Mouse (Mus musculus): ENCODE results near the gene Gm17455. TPM values are rescaled to one million over a fixed set of nuclear protein-coding genes. Genes with fewer than 3 reads are reported as not detected.

Gm17455 gene
- polyA plus RNA-seq, 1 experiment from 2014 or later = 0.20 TPM

DNA sequence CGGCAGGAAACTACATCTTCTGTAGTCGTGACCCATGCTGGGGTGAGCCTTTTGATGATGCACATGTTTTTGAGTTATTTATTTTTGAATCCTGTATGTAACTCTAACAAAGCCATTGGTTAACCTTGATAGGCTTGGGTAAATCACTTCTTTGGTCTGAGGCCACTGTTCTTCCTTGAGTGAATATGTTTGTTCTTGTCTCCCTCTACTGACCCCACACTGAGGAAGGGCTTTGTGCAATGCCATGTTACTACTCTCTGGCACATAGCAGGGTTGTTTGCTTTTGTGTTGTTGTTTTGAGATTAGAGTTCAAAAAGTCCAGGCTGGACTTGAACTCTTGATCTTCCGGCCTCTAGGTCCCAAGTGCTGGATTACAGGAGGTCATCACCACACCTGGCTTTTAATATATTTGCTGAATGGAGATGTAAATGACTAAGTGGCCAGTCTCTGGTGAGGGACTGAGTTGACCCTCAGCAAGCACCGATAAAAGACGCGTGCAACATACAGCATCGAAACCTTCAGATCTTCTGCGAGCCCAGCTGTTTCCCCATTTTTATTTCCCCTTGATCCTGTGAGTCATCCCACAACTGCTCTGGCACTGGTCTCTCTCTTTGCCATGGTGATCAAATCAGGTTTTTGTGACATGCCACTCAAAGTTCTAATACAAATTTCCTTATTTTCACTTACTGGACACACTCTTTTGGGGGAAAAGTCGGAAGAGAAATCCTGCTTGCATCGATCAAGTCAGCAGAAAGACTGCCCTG lies 1.3 kb upstream of the Gm17455 start:
- no peak overlapping the region for H3K4me2 ChIP-seq
- ATAC-seq (replicated peaks; ENCODE audit: insufficient number of reproducible peaks, insufficient read depth, low FRiP score, low read depth) = no peak
- no peaks in the 10 kb centered on the region for H3K36me3 ChIP-seq
- no peak overlapping the region for H3K27ac ChIP-seq
- 86% methylated on average over 10 of the region's 10 CpGs for WGBS
- H3K9me3 ChIP-seq (replicated peaks) = no peaks in the 10 kb centered on the region
- H3K4me1 ChIP-seq (replicated peaks) = 0 out of 2 replicates have a peak, but pooled peaks cover 4% of the 10 kb centered on the region
- no peak overlapping the region for H3K4me3 ChIP-seq
- no peak overlapping the region for H3K9ac ChIP-seq
- H3K27me3 ChIP-seq = peaks cover 6% of the 10 kb centered on the region; the same call in 1 of the 2 replicates

DNA sequence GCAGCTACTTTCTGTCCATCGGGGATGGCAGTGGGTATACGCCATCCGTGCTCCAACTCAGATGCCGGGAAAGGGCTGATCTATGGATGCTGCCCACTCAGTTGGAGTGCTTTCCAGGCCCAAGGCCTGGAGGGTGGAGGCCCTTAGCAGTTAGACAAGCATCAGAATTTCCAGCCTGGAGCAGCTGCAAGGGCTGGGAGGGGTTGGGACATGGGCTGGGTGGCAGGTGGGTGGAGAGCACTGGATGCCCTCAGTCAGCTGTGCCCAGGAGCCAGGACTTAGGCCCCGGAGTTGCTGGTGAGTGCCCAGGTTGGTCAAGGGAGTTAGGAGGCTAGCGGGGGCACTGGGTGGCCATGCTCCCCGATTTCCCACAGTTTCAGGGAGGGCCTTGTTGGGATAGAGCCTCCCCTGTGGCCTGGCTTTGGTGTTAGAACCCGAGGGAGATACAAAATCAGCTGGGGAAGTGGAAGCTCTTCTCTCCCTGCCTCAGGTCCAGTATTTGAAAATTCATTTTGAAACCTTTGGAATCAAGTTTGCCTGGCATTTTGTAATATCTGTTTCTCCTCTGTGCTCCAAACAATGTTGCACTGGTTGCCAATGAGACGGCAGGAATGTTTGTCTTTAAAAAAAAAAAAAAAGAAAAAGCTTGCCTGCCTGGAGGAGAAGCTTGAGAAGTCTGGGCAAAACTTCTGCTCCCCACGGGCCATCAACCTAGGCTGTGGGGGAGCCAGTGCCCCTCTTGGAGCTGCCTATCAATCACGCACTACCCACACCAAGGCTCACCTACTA lies 1.2 kb downstream of the Gm17455 start:
- Histone ChIP-seq H3K4me3 (no peak overlapping the region), H3K36me3 (no peaks in the 10 kb centered on the region), H3K9me3 (replicated peaks) (no peaks in the 10 kb centered on the region), H3K4me2 (no peak overlapping the region), H3K27me3 (peaks cover 13% of the 10 kb centered on the region; the same call in 1 of the 2 replicates), H3K4me1 (replicated peaks) (0 out of 2 replicates have a peak, but pooled peaks cover 5% of the 10 kb centered on the region), H3K27ac (no peak overlapping the region), H3K9ac (no peak overlapping the region)
- WGBS = 75% methylated on average over 11 of the region's 11 CpGs
- no peak for ATAC-seq (replicated peaks; ENCODE audit: insufficient number of reproducible peaks, insufficient read depth, low FRiP score, low read depth)

GRCm38 (mm10) chr10:60405460-60406177 lies 6.1 kb downstream of the Gm17455 start:
- no peak for ATAC-seq (replicated peaks; ENCODE audit: insufficient number of reproducible peaks, insufficient read depth, low FRiP score, low read depth)
- Histone ChIP-seq H3K4me2 (no peak overlapping the region), H3K4me1 (replicated peaks) (0 out of 2 replicates have a peak, but pooled peaks cover 5% of the 10 kb centered on the region), H3K9ac (no peak overlapping the region), H3K4me3 (no peak overlapping the region), H3K9me3 (replicated peaks) (no peaks in the 10 kb centered on the region), H3K27me3 (peaks cover 35% of the 10 kb centered on the region), H3K36me3 (no peaks in the 10 kb centered on the region), H3K27ac (no peak overlapping the region)
- WGBS = 51% methylated on average over 7 of the region's 7 CpGs

DNA sequence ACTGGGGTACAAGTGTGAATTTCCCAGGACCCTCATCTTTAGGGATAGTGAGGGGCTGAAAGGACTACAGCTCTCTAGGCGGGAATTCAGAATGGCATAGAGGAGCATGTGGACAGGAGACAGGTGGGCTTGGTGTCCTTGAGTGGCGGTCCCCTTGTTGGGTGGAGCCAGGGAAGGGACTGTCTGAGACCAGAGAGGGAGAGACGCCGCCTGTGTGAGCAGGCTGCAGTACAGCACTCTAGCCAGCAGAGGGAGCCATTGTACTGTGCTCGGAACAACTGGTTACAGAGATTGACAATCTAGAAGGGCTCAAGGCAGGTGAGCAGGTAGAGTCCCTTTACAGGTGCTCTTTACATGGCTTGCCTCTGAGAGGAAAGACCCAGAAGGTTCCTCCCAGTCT lies 8.3 kb downstream of the Gm17455 start:
- Histone ChIP-seq H3K9me3 (replicated peaks) (no peaks in the 10 kb centered on the region), H3K4me2 (no peak overlapping the region), H3K4me3 (no peak overlapping the region), H3K27ac (no peak overlapping the region), H3K27me3 (peaks cover 40% of the 10 kb centered on the region), H3K36me3 (no peaks in the 10 kb centered on the region), H3K4me1 (replicated peaks) (0 out of 2 replicates have a peak, but pooled peaks cover 5% of the 10 kb centered on the region), H3K9ac (no peak overlapping the region)
- WGBS = 5% methylated on average over 5 of the region's 5 CpGs
- ATAC-seq (replicated peaks; ENCODE audit: insufficient number of reproducible peaks, insufficient read depth, low FRiP score, low read depth) = no peak

DNA sequence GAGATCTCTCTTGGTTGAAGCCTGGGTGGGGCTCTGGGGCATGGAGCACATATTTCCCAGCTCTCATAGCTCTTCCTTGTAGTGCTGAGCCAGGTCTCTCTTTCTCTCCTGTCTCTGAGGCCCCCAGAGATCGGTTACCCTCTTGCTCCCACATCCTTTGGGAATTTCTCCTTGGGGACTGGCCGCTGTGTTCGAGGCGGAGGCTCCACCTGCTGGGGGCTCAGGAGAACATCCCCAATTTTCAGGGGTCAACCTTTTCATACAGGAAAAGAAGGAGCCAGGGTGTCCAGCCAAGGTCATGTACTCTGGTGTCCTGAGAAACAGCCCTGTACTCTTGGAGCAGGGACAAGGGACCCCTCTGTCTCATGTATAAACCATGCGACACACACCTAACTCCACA lies 12.3 kb downstream of the Gm17455 start:
- Histone ChIP-seq H3K27ac (no peak overlapping the region), H3K4me3 (no peak overlapping the region), H3K4me2 (no peak overlapping the region), H3K4me1 (replicated peaks) (no peaks in the 10 kb centered on the region), H3K9me3 (replicated peaks) (no peaks in the 10 kb centered on the region), H3K36me3 (no peaks in the 10 kb centered on the region), H3K27me3 (peaks cover 44% of the 10 kb centered on the region), H3K9ac (no peak overlapping the region)
- 24% methylated on average over 5 of the region's 5 CpGs for WGBS
- ATAC-seq (replicated peaks; ENCODE audit: insufficient number of reproducible peaks, insufficient read depth, low FRiP score, low read depth) = no peak

DNA sequence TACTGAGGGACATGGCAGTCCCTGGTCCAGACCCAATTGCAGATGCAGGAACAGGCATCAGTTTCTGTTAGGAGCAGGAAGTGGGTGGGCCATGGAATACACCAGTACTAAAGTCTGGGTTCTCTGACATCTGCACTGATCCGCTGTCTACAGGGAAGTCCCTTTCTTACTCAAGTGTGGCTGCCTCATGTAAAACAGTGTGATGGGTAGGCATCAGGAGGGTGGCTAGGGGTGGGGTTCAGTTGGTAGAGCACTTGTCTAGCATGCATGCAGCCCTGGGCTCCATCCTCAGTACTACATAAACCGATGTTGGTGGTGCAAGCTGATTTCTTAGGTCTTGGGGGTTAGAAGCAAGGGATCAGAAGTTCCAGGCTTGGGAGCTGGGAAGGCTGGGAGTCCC lies 14.2 kb downstream of the Gm17455 start:
- Histone ChIP-seq H3K27ac (no peak overlapping the region), H3K36me3 (no peaks in the 10 kb centered on the region), H3K4me1 (replicated peaks) (no peaks in the 10 kb centered on the region), H3K4me2 (no peak overlapping the region), H3K27me3 (peaks cover 38% of the 10 kb centered on the region), H3K4me3 (no peak overlapping the region), H3K9me3 (replicated peaks) (no peaks in the 10 kb centered on the region), H3K9ac (no peak overlapping the region)
- no peak for ATAC-seq (replicated peaks; ENCODE audit: insufficient number of reproducible peaks, insufficient read depth, low FRiP score, low read depth)
- 81% methylated on average over 2 of the region's 2 CpGs for WGBS

DNA sequence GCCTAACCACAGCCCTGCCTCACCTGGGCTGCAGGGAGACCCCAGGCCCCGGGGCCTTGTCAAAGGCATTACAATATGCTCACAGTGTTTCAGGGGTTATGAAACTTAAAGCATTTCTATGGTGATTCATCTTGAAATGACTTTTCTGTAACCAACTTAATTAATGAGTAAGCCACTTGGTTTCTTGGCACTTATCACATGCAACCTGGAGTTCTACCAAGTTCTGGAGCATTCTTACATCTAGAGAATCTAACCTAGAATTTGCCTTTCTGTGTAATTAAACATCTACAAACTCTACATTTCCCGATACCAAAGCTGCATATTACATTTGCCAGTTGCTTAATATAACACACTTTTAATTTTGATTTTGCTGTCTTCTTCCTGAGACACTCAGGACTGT lies 17.5 kb downstream of the Gm17455 start:
- H3K36me3 ChIP-seq = no peaks in the 10 kb centered on the region
- H3K4me1 ChIP-seq (replicated peaks) = no peaks in the 10 kb centered on the region
- H3K9ac ChIP-seq = no peak overlapping the region
- H3K9me3 ChIP-seq (replicated peaks) = no peaks in the 10 kb centered on the region
- WGBS = 73% methylated on average over 2 of the region's 2 CpGs
- no peak overlapping the region for H3K27ac ChIP-seq
- no peak overlapping the region for H3K4me2 ChIP-seq
- no peak for ATAC-seq (replicated peaks; ENCODE audit: insufficient number of reproducible peaks, insufficient read depth, low FRiP score, low read depth)
- peaks cover 13% of the 10 kb centered on the region for H3K27me3 ChIP-seq
- H3K4me3 ChIP-seq = no peak overlapping the region

DNA sequence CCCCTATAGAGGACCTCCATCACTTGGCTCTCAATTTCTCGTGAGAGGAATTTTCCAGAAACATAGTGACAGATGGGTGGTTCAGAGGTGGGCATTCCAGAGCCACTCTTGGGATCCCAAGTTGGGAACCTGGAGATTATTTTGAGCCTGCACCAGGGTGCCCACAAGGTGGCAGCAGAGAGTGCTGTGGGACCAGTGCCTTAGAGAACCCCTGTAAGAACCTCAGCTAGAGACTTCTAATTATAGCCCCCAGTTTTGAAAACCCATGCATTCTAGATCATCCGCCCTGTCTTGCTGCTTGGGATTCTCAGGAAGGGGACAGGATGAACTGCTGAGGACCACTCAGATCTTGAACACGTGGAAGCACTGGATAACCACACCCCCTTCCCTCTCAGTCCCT lies 18.6 kb downstream of the Gm17455 start:
- Histone ChIP-seq H3K27me3 (peaks cover 9% of the 10 kb centered on the region), H3K9me3 (replicated peaks) (no peaks in the 10 kb centered on the region), H3K36me3 (no peaks in the 10 kb centered on the region), H3K4me3 (no peak overlapping the region), H3K4me2 (no peak overlapping the region), H3K27ac (no peak overlapping the region), H3K4me1 (replicated peaks) (no peaks in the 10 kb centered on the region), H3K9ac (no peak overlapping the region)
- 13% methylated on average over 3 of the region's 3 CpGs for WGBS
- ATAC-seq (replicated peaks; ENCODE audit: insufficient number of reproducible peaks, insufficient read depth, low FRiP score, low read depth) = no peak

DNA sequence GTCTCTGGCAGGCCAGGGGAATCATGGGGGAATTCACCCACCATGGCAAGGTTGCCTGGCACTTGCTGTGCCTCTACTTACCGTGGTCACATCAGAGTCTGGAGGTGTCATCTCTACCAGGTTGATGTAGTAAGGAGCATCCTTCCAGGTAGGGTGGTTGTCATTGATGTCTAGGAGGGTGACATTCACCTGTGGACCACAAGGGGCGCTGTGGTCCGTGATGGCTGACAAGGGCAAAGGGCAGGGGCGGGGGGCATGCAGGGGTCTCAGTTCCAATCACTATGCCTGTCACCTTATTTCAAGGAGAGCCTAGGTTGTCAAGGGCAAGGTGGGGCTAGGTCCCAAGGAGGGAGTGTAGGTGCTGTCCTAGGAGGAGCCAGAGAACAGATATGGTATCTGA lies 20.1 kb downstream of the Gm17455 start:
- WGBS = 28% methylated on average over 4 of the region's 4 CpGs
- H3K4me2 ChIP-seq = no peak overlapping the region
- ATAC-seq (replicated peaks; ENCODE audit: insufficient number of reproducible peaks, insufficient read depth, low FRiP score, low read depth) = no peak
- no peaks in the 10 kb centered on the region for H3K4me1 ChIP-seq (replicated peaks)
- no peaks in the 10 kb centered on the region; the same call in 1 of the 2 replicates for H3K27me3 ChIP-seq
- no peaks in the 10 kb centered on the region for H3K9me3 ChIP-seq (replicated peaks)
- no peaks in the 10 kb centered on the region for H3K36me3 ChIP-seq
- H3K9ac ChIP-seq = no peak overlapping the region
- H3K27ac ChIP-seq = no peak overlapping the region
- no peak overlapping the region for H3K4me3 ChIP-seq

- Histone ChIP-seq H3K9me3 (replicated peaks) (0 out of 2 replicates have a peak, but pooled peaks cover 3% of the 10 kb centered on the region), H3K27me3 (no peaks in the 10 kb centered on the region), H3K36me3 (no peaks in the 10 kb centered on the region), H3K4me3 (no peak overlapping the region), H3K9ac (no peak overlapping the region), H3K4me2 (no peak overlapping the region), H3K4me1 (replicated peaks) (no peaks in the 10 kb centered on the region), H3K27ac (no peak overlapping the region)
- ATAC-seq (replicated peaks; ENCODE audit: insufficient number of reproducible peaks, insufficient read depth, low FRiP score, low read depth) = no peak
- WGBS = 69% methylated on average over 7 of the region's 7 CpGs
Measured at GRCm38 (mm10) chr10:60422756-60423155, 23.2 kb downstream of the Gm17455 start.

DNA sequence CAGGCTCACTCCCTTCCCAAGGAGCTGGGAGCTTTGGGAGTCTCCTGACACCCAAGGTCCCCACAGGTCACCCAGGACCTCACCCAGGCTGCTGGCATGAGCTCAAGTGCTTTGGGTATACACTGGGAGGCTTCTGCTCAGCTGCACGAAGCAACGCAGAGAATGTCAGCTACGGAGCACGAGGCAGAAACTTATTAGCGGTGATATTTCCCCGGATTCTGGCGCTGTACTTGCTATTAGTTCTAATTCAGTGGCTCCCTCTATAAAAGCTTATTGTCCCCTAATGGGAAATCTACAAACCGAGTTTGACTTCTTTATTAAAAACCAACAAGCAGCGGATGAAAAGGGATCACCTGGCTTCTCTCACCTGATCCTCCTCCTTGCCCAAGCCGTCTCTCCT lies 30.5 kb downstream of the Gm17455 start:
- ATAC-seq (replicated peaks; ENCODE audit: insufficient number of reproducible peaks, insufficient read depth, low FRiP score, low read depth) = no peak
- Histone ChIP-seq H3K9ac (no peak overlapping the region), H3K27me3 (peaks cover 18% of the 10 kb centered on the region; the same call in 1 of the 2 replicates), H3K36me3 (no peaks in the 10 kb centered on the region), H3K9me3 (replicated peaks) (0 out of 2 replicates have a peak, but pooled peaks cover 3% of the 10 kb centered on the region), H3K4me3 (no peak overlapping the region), H3K4me1 (replicated peaks) (no peaks in the 10 kb centered on the region), H3K27ac (no peak overlapping the region), H3K4me2 (no peak overlapping the region)
- 80% methylated on average over 10 of the region's 10 CpGs for WGBS

All from heart, embryonic 15.5 days (tissue).